Mouse (Mus musculus) spleen, adult 2 months (tissue): Measurements from ENCODE around the gene Pla2g4a. TPM values are rescaled to one million over a fixed set of nuclear protein-coding genes. Genes with fewer than 3 reads are reported as not detected.

ENCODE experiments used
- DNase-seq, 2 experiments: peaks; one replicate each; pipeline versions ENCODE4 v3.0.0 to v3.0.0-alpha.2; 2012 to 2021; ENCODE audit warnings: low spot score in 2 of 2, low read depth in 1 of 2
- H3K27ac ChIP-seq: fragments of 200-500 bp; 2 replicates; pipeline ENCODE4 v1.5.1; 2012; ENCODE audit warnings: low read length, inconsistent platforms; ENCODE audit not compliant: insufficient read depth
- H3K27me3 ChIP-seq: fragments of 200-500 bp; 2 replicates; pipeline ENCODE4 v1.6.1; 2012; ENCODE audit warnings: mild to moderate bottlenecking, moderate library complexity, low read length, inconsistent platforms; ENCODE audit not compliant: control insufficient read depth, insufficient read depth
- H3K36me3 ChIP-seq: fragments of 200-500 bp; 2 replicates; pipeline ENCODE4 v1.6.1; 2012; ENCODE audit warnings: mild to moderate bottlenecking, low read length, inconsistent platforms; ENCODE audit not compliant: control insufficient read depth, insufficient read depth
- H3K4me1 ChIP-seq: fragments of 200-500 bp; 2 replicates; pipeline ENCODE4 v1.6.1; 2011; ENCODE audit warnings: inconsistent platforms; ENCODE audit not compliant: control insufficient read depth, insufficient read depth, insufficient read length
- H3K4me3 ChIP-seq: fragments of 200-500 bp; 2 replicates; pipeline ENCODE4 v1.5.1; 2011; ENCODE audit warnings: mild to moderate bottlenecking, inconsistent platforms; ENCODE audit not compliant: insufficient read depth, insufficient read length; ENCODE audit errors: extremely low read depth
- CTCF ChIP-seq: fragments of 200-500 bp; IDR thresholded peaks from 2 replicates; pipeline ENCODE4 v1.5.1; 2011; ENCODE audit warnings: mild to moderate bottlenecking, inconsistent platforms; ENCODE audit not compliant: insufficient read depth, insufficient read length, insufficient replicate concordance; ENCODE audit errors: extremely low read depth
- POLR2A ChIP-seq: fragments of 200-500 bp; IDR thresholded peaks from 2 replicates; pipeline ENCODE4 v1.6.1; 2011; ENCODE audit warnings: low read depth, low read length, inconsistent platforms
- WGBS: fragments of 180-500 bp; shearing (Covaris S2); methylation state at CpG from one replicate; pipeline ENCODE4 v1.1.7; 2018; 5-methylcytosine and 5-hydroxymethylcytosine counted together
- polyA plus RNA-seq: library from polyadenylated mRNA; depleted of rRNA; stranded (reverse); fragments of >200 nt; gene quantifications from 2 replicates; pipeline ENCODE4 v1.2.3, GENCODE M21; 2012

Gene Pla2g4a
- polyA plus RNA-seq, 1 experiment, result 1.4 TPM

DNA sequence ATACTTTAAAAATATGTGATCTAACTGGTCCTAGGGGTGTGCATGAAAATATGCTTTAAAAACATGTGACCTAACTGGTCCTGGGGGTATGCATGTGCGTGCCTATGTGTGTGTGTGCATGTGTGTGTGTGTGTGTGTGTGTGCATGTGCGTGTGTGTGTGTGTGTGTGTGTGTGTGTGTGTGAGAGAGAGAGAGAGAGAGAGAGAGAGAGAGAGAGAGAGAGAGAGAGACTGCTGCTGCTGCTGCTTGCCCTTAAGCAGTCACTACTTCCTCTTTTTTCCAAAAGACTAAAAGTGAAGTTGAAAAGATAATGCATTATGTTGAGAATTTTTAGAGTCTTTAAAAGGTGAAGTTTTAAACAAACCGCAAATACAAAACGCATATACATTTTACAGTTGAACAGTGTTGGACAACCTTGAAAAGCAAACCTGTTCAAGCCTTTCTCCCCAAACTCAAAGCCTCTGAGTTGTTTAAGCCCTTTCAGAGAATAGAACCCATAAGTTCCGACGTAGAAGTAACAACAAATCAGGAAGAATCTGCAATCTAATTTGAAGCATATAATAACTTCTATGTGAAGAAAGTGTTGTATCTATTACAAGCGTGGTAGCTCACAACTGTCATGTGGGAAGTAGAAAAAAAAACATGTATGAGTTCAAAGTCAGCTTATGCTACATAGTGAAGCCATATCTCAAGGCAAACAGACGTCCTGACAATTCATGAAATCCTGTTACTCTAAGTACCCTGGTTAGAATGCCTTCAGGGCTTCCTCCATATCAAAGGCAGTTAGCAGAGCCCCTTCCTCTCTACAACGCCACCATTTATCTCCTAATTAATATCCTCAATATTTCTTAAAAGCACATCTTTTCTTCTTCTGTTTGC is 574 bp upstream of the Pla2g4a start:
- Histone ChIP-seq H3K4me1 (no peaks in the 10 kb centered on the region), H3K27ac (no peak overlapping the region), H3K4me3 (peak overlapping the region; percentile 49; the same call in 1 of the 2 replicates), H3K27me3 (no peaks in the 10 kb centered on the region), H3K36me3 (no peaks in the 10 kb centered on the region)
- WGBS, result 17% methylated on average over 9 of the region's 9 CpGs
- TF ChIP-seq CTCF (no peak), POLR2A (no peak)
- DNase-seq, result no peak

DNA sequence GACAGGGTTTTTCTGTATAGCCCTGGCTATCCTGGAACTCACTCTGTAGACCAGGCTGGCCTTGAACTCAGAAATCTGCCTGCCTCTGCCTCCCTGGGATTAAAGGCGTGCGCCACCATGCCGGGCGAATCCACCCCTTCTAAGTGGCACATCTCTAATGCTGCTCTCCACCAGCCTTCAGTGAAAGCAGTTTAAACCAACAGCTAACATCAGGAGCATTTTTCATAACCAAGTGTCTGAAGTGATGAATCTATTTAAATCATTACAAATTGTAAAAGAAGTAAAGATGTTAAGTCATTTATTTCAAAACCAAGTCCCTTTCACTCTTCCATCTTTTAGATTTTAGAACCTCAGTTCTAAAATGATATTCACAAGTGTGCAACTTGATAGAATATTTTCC is 839 bp downstream of the Pla2g4a start:
- Histone ChIP-seq H3K27ac (no peak overlapping the region), H3K36me3 (no peaks in the 10 kb centered on the region)
- WGBS, result 83% methylated on average over 4 of the region's 4 CpGs

DNA sequence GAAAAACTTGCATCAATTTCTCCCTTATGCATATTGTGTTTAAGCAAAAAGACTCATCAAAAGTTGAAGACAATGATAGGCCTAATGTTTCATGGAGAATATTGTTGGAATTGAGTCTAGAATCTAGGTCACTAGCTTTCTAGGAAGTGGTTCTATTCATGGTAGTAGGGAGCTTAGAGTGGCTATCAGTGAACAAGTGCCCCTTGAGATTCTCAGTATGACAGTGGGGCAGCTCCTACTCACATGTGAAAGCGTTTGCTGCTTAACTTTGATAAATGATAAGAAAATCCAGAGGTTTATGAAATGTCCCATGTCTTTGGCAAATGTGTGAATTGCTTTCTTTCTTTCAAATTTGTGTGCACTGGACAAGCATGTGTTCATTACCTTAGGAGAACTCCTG is 2.0 kb downstream of the Pla2g4a start:
- H3K36me3 ChIP-seq, result no peaks in the 10 kb centered on the region
- TF ChIP-seq CTCF, result no peak
- TF ChIP-seq POLR2A, result no peak
- no peak for DNase-seq
- H3K27ac ChIP-seq, result no peak overlapping the region
- no peaks in the 10 kb centered on the region for H3K4me1 ChIP-seq
- no peaks in the 10 kb centered on the region for H3K27me3 ChIP-seq
- 73% methylated on average over 1 of the region's 1 CpGs for WGBS
- no peak overlapping the region for H3K4me3 ChIP-seq

More for the DNA sequence above, 839 bp downstream of the Pla2g4a start:
- H3K4me3 ChIP-seq, result no peak overlapping the region
- H3K4me1 ChIP-seq, result no peaks in the 10 kb centered on the region
- no peak for DNase-seq
- no peaks in the 10 kb centered on the region for H3K27me3 ChIP-seq
- TF ChIP-seq CTCF (no peak), POLR2A (no peak)

DNA sequence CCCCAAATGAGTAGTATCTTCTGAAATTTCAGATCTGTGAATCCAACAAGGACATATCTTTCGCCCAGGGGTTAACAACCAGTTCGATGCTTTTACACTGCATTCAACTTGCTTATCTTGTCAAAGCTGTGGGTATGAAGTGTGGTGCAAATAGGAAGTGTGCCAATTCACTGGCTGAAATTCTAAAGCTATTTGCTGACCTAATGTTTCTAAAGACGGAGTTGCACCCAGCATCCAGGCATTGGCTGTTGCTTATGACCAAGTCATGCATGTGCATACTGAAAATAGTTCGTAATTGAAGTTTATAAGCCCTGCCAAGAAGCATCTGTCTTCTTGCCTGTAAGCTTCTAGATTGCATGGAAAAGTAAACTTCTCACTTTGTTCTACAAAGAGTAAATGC is 5.6 kb downstream of the Pla2g4a start:
- Histone ChIP-seq H3K27me3 (no peaks in the 10 kb centered on the region), H3K4me1 (no peaks in the 10 kb centered on the region), H3K27ac (no peak overlapping the region), H3K36me3 (no peaks in the 10 kb centered on the region), H3K4me3 (no peak overlapping the region)
- 61% methylated on average over 4 of the region's 4 CpGs for WGBS
- no peak for DNase-seq
- TF ChIP-seq CTCF, result no peak
- no peak for TF ChIP-seq POLR2A

DNA sequence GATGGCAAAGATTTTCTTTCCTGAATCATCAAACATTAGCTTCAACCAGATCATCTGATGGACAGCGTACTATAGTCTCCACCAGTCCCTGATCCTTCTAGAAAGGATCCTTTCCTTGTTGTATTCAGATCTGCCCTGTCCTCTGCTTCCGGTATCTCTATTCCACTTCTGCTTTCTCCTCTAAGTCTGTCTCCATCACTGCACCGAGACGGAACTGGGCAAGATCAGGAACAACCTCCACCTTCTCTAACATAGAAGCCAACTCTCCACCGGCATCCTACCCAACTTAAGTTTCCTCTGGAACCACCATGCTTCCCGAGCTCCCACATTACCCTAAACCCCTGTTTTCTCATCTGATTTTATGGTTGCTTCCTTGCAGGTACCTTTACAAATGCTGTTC is 7.1 kb downstream of the Pla2g4a start:
- Histone ChIP-seq H3K27me3 (no peaks in the 10 kb centered on the region), H3K4me1 (no peaks in the 10 kb centered on the region), H3K27ac (no peak overlapping the region), H3K36me3 (no peaks in the 10 kb centered on the region), H3K4me3 (no peak overlapping the region)
- TF ChIP-seq POLR2A, result no peak
- 60% methylated on average over 6 of the region's 6 CpGs for WGBS
- DNase-seq, result no peak

DNA sequence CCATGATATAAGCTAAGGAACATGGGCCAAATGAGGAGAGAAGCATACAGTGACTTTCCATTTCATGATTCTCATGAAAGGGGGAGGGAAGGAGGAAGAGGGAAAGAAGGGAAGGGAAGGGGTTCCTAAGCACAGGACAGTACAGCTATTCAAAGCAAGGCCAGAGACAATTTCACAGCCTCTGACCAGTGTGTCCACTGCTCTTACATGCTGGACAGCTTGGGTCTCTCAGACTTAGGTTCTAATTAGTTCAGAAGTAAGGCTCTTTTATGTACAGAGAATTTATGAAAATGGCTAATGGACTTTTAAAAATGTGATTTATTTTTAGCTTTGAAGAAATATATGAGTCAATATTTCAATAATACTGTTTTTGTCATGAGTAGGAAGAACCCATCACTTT is 9.0 kb downstream of the Pla2g4a start:
- H3K36me3 ChIP-seq, result no peaks in the 10 kb centered on the region
- no peaks in the 10 kb centered on the region for H3K4me1 ChIP-seq
- H3K27ac ChIP-seq, result no peak overlapping the region
- no peak overlapping the region for H3K4me3 ChIP-seq
- H3K27me3 ChIP-seq, result no peaks in the 10 kb centered on the region
- DNase-seq, result no peak
- TF ChIP-seq CTCF (no peak), POLR2A (no peak)

DNA sequence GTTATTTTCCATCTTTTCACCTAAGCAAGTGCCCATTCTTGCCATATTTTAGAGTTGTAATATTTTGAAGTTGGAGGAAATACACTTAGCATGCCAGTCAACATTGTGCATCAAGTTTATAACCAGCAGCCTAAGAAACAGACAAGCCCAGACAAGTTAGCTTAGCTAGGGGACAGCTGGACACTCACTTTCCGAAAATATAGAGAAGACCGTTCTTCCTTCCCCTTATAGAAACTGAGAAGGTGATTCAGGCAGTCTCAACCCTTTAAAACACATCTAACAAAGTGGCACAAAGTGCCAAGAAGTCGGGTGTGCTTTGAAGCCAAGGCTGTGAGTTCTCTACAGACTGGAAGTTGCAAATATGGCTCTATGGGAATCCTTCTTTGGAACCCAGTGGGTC is 10.4 kb downstream of the Pla2g4a start:
- H3K4me3 ChIP-seq, result no peak overlapping the region
- 84% methylated on average over 3 of the region's 3 CpGs for WGBS
- no peaks in the 10 kb centered on the region for H3K4me1 ChIP-seq
- no peak for DNase-seq
- no peaks in the 10 kb centered on the region for H3K27me3 ChIP-seq
- H3K27ac ChIP-seq, result no peak overlapping the region
- TF ChIP-seq CTCF (no peak), POLR2A (no peak)
- H3K36me3 ChIP-seq, result no peaks in the 10 kb centered on the region

DNA sequence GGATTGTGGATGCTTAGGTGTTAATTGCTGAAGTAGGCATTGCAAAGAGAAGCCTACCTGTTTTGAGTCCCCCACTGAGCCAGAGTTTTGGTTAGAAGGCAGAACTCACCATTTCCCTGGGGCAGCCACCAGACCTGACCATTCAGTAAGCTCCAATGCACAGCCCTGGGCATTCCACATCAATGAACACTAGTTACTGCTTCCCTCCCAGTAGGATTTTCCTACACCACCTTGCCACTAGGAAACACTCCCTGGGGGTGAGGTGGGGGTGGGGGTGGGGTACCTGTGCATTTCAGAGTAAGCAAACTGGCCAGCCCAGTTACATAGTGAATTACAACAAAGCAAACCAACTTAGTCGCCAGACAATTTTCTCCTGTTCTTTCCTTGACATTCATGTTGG is 10.8 kb downstream of the Pla2g4a start:
- Histone ChIP-seq H3K36me3 (no peaks in the 10 kb centered on the region), H3K27ac (no peak overlapping the region), H3K4me3 (no peak overlapping the region), H3K4me1 (no peaks in the 10 kb centered on the region), H3K27me3 (no peaks in the 10 kb centered on the region)
- TF ChIP-seq CTCF (no peak), POLR2A (no peak)
- 90% methylated on average over 1 of the region's 1 CpGs for WGBS
- no peak for DNase-seq
